Mouse (Mus musculus): ENCODE measurements around the gene Nrd1. TPM values are rescaled to one million over a fixed set of nuclear protein-coding genes. Genes with fewer than 3 reads are reported as not detected.

The Nrd1 gene
- polyA plus RNA-seq, 1 experiment from 2014 or later: 78.0 TPM

DNA sequence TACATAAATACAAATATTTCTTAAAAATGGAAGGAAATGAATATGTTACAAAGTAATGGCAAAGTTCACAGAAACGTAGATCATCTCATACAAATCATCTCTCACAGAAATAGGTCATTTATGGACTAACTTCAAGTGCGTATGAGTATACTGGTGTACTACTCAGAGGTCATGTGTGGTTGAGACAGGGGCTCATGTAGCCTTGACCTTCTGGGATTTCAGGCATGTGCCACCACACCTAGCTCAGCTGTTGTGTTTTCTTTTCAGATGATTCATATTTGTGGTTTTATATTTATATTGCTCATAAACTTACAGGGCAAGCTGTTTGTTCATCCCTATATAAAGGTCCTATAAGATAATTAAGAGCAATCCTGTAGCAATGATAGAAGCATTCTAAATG, 29.8 kb downstream of the Nrd1 start:
- Histone ChIP-seq H3K9ac (replicated peaks) (no peak overlapping the region), H3K27me3 (no peaks in the 10 kb centered on the region), H3K27ac (replicated peaks) (no peak overlapping the region), H3K4me2 (replicated peaks) (no peak overlapping the region), H3K9me3 (no peaks in the 10 kb centered on the region), H3K36me3 (peaks cover 60% of the 10 kb centered on the region), H3K4me1 (no peaks in the 10 kb centered on the region), H3K4me3 (no peak overlapping the region)
- whole genome bisulfite sequencing: 95% methylated on average over 2 of the region's 2 CpGs
- no peak for ATAC-seq (replicated peaks)

- Histone ChIP-seq H3K4me3 (no peak overlapping the region), H3K27me3 (no peaks in the 10 kb centered on the region), H3K27ac (replicated peaks) (no peak overlapping the region), H3K36me3 (peaks cover 63% of the 10 kb centered on the region), H3K4me2 (replicated peaks) (no peak overlapping the region), H3K4me1 (no peaks in the 10 kb centered on the region), H3K9me3 (no peaks in the 10 kb centered on the region), H3K9ac (replicated peaks) (no peak overlapping the region)
- no peak for ATAC-seq (replicated peaks)
Observed at GRCm38 (mm10) chr4:109036327-109036726, 35.9 kb downstream of the Nrd1 start.

GRCm38 (mm10) chr4:109042739-109043138, 42.3 kb downstream of the Nrd1 start:
- H3K36me3 ChIP-seq: peaks cover 83% of the 10 kb centered on the region
- WGBS: 90% methylated on average over 4 of the region's 4 CpGs
- ATAC-seq (replicated peaks): no peak

GRCm38 (mm10) chr4:109043294-109043693, 42.8 kb downstream of the Nrd1 start:
- 88% methylated on average over 5 of the region's 5 CpGs for WGBS
- H3K4me2 ChIP-seq (replicated peaks): no peak overlapping the region
- ATAC-seq (replicated peaks): no peak
- H3K4me1 ChIP-seq: no peaks in the 10 kb centered on the region
- no peaks in the 10 kb centered on the region for H3K27me3 ChIP-seq
- no peak overlapping the region for H3K27ac ChIP-seq (replicated peaks)
- no peak overlapping the region for H3K4me3 ChIP-seq
- H3K36me3 ChIP-seq: peaks cover 81% of the 10 kb centered on the region
- H3K9me3 ChIP-seq: no peaks in the 10 kb centered on the region
- H3K9ac ChIP-seq (replicated peaks): no peak overlapping the region

More at GRCm38 (mm10) chr4:109042739-109043138, 42.3 kb downstream of the Nrd1 start:
- Histone ChIP-seq H3K4me3 (no peak overlapping the region), H3K4me2 (replicated peaks) (no peak overlapping the region), H3K27ac (replicated peaks) (no peak overlapping the region), H3K9ac (replicated peaks) (no peak overlapping the region), H3K4me1 (no peaks in the 10 kb centered on the region), H3K27me3 (no peaks in the 10 kb centered on the region), H3K9me3 (no peaks in the 10 kb centered on the region)

GRCm38 (mm10) chr4:109043756-109044155, 43.3 kb downstream of the Nrd1 start:
- no peak for ATAC-seq (replicated peaks)
- peaks cover 76% of the 10 kb centered on the region for H3K36me3 ChIP-seq
- H3K4me1 ChIP-seq: no peaks in the 10 kb centered on the region
- H3K9ac ChIP-seq (replicated peaks): no peak overlapping the region
- no peaks in the 10 kb centered on the region for H3K9me3 ChIP-seq
- H3K27me3 ChIP-seq: no peaks in the 10 kb centered on the region
- H3K4me3 ChIP-seq: no peak overlapping the region
- no peak overlapping the region for H3K4me2 ChIP-seq (replicated peaks)
- 77% methylated on average over 5 of the region's 5 CpGs for WGBS
- H3K27ac ChIP-seq (replicated peaks): no peak overlapping the region

DNA sequence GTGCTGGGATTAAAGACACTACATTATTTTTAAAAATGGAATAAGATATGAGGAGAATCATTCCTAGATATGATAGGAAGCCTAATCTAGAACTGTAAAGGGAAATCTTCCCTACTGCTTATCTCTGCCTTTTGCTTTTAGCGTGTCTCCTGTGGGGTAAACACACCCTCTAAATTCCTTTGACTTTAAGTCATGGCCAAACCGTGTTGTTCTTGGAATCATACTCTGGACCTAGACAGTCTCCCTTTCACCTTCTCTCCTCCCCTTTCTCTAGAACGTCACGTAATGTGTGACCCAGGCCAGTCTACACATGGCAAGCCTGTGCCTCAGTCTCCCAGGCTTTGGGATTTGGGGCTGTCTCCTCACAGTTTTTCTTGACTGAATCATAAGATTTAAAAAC, 47.8 kb downstream of the Nrd1 start:
- no peaks in the 10 kb centered on the region for H3K27me3 ChIP-seq
- ATAC-seq (replicated peaks): no peak

DNA sequence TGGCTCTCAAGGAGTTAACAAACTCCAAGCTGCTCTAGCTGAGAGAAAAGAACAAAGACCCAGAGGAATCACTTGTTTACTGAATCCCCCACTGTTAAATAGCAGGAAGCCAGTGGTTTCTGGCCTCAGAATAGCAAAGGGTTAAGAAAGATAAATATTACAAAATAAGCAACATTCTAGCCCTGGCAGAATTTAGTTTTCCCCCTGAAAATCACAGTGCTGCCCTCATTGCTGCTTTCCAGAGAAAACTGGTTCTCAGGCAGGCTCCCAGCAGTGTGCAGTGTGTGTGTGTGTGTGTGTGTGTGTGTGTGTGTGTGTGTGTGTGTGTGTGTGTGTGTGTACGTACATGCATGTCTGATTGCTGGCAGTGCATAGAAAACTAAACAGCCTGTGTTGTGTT, 51.8 kb downstream of the Nrd1 start:
- Histone ChIP-seq H3K36me3 (peaks cover 60% of the 10 kb centered on the region), H3K9ac (replicated peaks) (no peak overlapping the region), H3K4me1 (no peaks in the 10 kb centered on the region), H3K9me3 (no peaks in the 10 kb centered on the region), H3K27ac (replicated peaks) (no peak overlapping the region; the same call in 1 of the 2 replicates), H3K4me2 (replicated peaks) (no peak overlapping the region), H3K4me3 (no peak overlapping the region), H3K27me3 (no peaks in the 10 kb centered on the region)
- 25% methylated on average over 1 of the region's 1 CpGs for WGBS
- peak; percentile 58; the same call in 1 of the 2 replicates for ATAC-seq (replicated peaks)

More for the DNA sequence above, 47.8 kb downstream of the Nrd1 start:
- H3K4me2 ChIP-seq (replicated peaks): no peak overlapping the region
- WGBS: 84% methylated on average over 4 of the region's 4 CpGs
- no peak overlapping the region for H3K27ac ChIP-seq (replicated peaks)
- H3K9ac ChIP-seq (replicated peaks): no peak overlapping the region
- no peaks in the 10 kb centered on the region for H3K4me1 ChIP-seq
- H3K36me3 ChIP-seq: peaks cover 58% of the 10 kb centered on the region
- no peaks in the 10 kb centered on the region for H3K9me3 ChIP-seq
- no peak overlapping the region for H3K4me3 ChIP-seq

DNA sequence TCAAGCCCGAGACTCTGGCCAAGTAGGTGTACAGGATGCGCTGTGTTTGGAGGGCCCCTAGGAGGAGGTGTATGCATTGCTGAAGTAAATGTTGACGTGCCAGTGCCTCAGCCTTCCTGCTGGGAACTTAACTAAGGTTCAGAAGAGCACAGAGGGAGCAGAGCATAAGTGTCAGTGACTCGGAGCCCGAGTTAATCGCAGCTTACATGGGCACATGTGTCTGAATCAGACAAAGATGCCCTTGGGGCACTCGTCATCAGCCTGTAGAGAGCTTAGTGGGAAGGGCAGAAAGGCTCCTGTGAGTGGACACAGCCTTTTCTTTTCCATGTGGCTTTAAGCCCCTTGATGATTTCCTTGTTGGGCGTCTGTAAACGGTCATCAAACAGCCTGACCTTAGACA, 53.5 kb downstream of the Nrd1 start:
- Histone ChIP-seq H3K27me3 (no peaks in the 10 kb centered on the region), H3K4me3 (no peak overlapping the region), H3K9me3 (no peaks in the 10 kb centered on the region), H3K36me3 (peaks cover 72% of the 10 kb centered on the region), H3K4me1 (no peaks in the 10 kb centered on the region), H3K9ac (replicated peaks) (no peak overlapping the region), H3K27ac (replicated peaks) (no peak overlapping the region), H3K4me2 (replicated peaks) (no peak overlapping the region)
- no peak for ATAC-seq (replicated peaks)
- 85% methylated on average over 9 of the region's 9 CpGs for WGBS

- 82% methylated on average over 7 of the region's 7 CpGs for WGBS
- Histone ChIP-seq H3K4me2 (replicated peaks) (no peak overlapping the region), H3K9ac (replicated peaks) (no peak overlapping the region), H3K27ac (replicated peaks) (no peak overlapping the region), H3K4me1 (no peaks in the 10 kb centered on the region), H3K36me3 (peaks cover 78% of the 10 kb centered on the region), H3K4me3 (no peak overlapping the region), H3K27me3 (no peaks in the 10 kb centered on the region), H3K9me3 (no peaks in the 10 kb centered on the region)
- no peak for ATAC-seq (replicated peaks)
Observed at GRCm38 (mm10) chr4:109056351-109056750, 55.9 kb downstream of the Nrd1 start.

DNA sequence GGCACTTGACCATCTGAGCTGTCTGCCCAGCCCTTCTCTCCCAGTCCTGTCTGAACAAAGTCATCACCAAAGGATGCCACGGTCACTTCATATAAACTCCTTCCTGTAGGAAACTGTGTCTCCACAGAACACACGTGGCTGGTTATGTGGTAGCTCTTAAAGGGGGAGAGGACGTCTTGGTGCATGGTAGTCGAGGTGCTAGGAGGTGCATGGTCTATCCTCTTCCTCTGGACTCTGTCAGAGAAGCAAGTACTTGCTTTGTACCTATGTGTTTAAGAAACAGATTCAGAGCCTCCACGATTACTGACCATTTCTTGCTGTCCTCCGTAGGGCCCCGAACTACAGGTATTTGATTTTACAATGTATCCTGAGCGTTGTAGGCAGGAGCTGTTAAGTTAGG, 57.2 kb downstream of the Nrd1 start:
- H3K9ac ChIP-seq (replicated peaks): no peak overlapping the region
- H3K27me3 ChIP-seq: no peaks in the 10 kb centered on the region
- 93% methylated on average over 8 of the region's 8 CpGs for WGBS
- H3K36me3 ChIP-seq: peaks cover 86% of the 10 kb centered on the region
- no peak overlapping the region for H3K27ac ChIP-seq (replicated peaks)
- no peak for ATAC-seq (replicated peaks)
- H3K4me3 ChIP-seq: no peak overlapping the region
- H3K9me3 ChIP-seq: no peaks in the 10 kb centered on the region
- H3K4me2 ChIP-seq (replicated peaks): no peak overlapping the region
- H3K4me1 ChIP-seq: no peaks in the 10 kb centered on the region

GRCm38 (mm10) chr4:109059255-109059821, 58.9 kb downstream of the Nrd1 start:
- Histone ChIP-seq H3K27ac (replicated peaks) (no peak overlapping the region), H3K4me1 (no peaks in the 10 kb centered on the region), H3K9ac (replicated peaks) (no peak overlapping the region), H3K9me3 (no peaks in the 10 kb centered on the region), H3K36me3 (peaks cover 95% of the 10 kb centered on the region), H3K4me3 (no peak overlapping the region), H3K4me2 (replicated peaks) (no peak overlapping the region), H3K27me3 (no peaks in the 10 kb centered on the region)
- ATAC-seq (replicated peaks): no peak
- 91% methylated on average over 4 of the region's 4 CpGs for WGBS

GRCm38 (mm10) chr4:109064941-109065340, 64.5 kb downstream of the Nrd1 start:
- WGBS: 87% methylated on average over 6 of the region's 6 CpGs
- no peaks in the 10 kb centered on the region for H3K27me3 ChIP-seq
- no peaks in the 10 kb centered on the region for H3K4me1 ChIP-seq
- H3K27ac ChIP-seq (replicated peaks): no peak overlapping the region
- no peak for ATAC-seq (replicated peaks)
- no peak overlapping the region for H3K4me2 ChIP-seq (replicated peaks)
- no peaks in the 10 kb centered on the region for H3K9me3 ChIP-seq
- no peak overlapping the region for H3K4me3 ChIP-seq
- H3K36me3 ChIP-seq: peaks cover 75% of the 10 kb centered on the region
- no peak overlapping the region for H3K9ac ChIP-seq (replicated peaks)

- no peak for ATAC-seq (replicated peaks)
- peaks cover 67% of the 10 kb centered on the region for H3K36me3 ChIP-seq
Observed at GRCm38 (mm10) chr4:109065714-109066113, 65.3 kb downstream of the Nrd1 start.

More at GRCm38 (mm10) chr4:109065714-109066113, 65.3 kb downstream of the Nrd1 start:
- H3K9me3 ChIP-seq: no peaks in the 10 kb centered on the region
- H3K4me1 ChIP-seq: no peaks in the 10 kb centered on the region
- H3K27ac ChIP-seq (replicated peaks): no peak overlapping the region
- WGBS: 97% methylated on average over 5 of the region's 5 CpGs
- H3K27me3 ChIP-seq: no peaks in the 10 kb centered on the region
- H3K4me3 ChIP-seq: no peak overlapping the region
- no peak overlapping the region for H3K4me2 ChIP-seq (replicated peaks)
- no peak overlapping the region for H3K9ac ChIP-seq (replicated peaks)
